Mouse (Mus musculus): ENCODE results near the gene Agap2. TPM values are rescaled to one million over a fixed set of nuclear protein-coding genes. Genes with fewer than 3 reads are reported as not detected.

The Agap2 gene
- polyA plus RNA-seq, 1 experiment from 2014 or later = 1.5 TPM

DNA sequence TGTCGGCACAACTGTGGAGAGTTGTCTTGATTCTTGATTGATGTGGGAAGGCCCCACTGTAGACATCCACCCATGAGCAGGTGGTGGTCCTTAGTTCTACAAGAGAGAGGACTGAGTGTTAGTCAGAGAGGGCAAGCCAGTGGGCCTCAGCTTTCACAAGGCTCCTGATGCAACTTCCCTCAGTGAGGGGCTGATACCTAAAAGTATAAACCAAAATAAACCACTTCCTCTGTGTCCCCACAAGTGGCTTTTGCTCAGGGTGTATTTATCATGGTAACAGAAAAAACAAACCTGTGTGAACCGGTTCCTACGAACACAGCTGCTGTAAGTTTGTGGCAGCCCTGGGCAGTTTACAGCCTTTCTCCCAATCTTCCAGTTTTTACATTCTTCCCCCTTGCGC lies 61.4 kb downstream of the Agap2 start:
- H3K27me3 ChIP-seq = no peaks in the 10 kb centered on the region
- H3K9ac ChIP-seq = no peak overlapping the region
- H3K36me3 ChIP-seq (ENCODE audit: poor library complexity, severe bottlenecking) = no peaks in the 10 kb centered on the region
- H3K27ac ChIP-seq = no peak overlapping the region
- H3K4me3 ChIP-seq = no peak overlapping the region
- no peak for ATAC-seq
- H3K4me1 ChIP-seq = no peaks in the 10 kb centered on the region
- 93% methylated on average over 4 of the region's 4 CpGs for WGBS
- H3K9me3 ChIP-seq (replicated peaks) = no peaks in the 10 kb centered on the region
- no peak overlapping the region for H3K4me2 ChIP-seq

- Histone ChIP-seq H3K27me3 (no peaks in the 10 kb centered on the region), H3K9me3 (replicated peaks) (no peaks in the 10 kb centered on the region), H3K4me2 (no peak overlapping the region), H3K36me3 (ENCODE audit: poor library complexity, severe bottlenecking) (no peaks in the 10 kb centered on the region), H3K4me1 (no peaks in the 10 kb centered on the region), H3K4me3 (no peak overlapping the region), H3K9ac (no peak overlapping the region), H3K27ac (no peak overlapping the region)
- no peak for ATAC-seq
- WGBS = 85% methylated on average over 3 of the region's 3 CpGs
Measured at GRCm38 (mm10) chr10:127137896-127138295, 62.8 kb downstream of the Agap2 start.

- no peak for ATAC-seq
- Histone ChIP-seq H3K4me3 (no peak overlapping the region), H3K9me3 (replicated peaks) (no peaks in the 10 kb centered on the region), H3K27me3 (no peaks in the 10 kb centered on the region), H3K27ac (no peak overlapping the region), H3K36me3 (ENCODE audit: poor library complexity, severe bottlenecking) (no peaks in the 10 kb centered on the region), H3K4me1 (no peaks in the 10 kb centered on the region), H3K4me2 (no peak overlapping the region), H3K9ac (no peak overlapping the region)
- WGBS = 89% methylated on average over 18 of the region's 18 CpGs
Measured at GRCm38 (mm10) chr10:127138328-127139141, 63.5 kb downstream of the Agap2 start.

GRCm38 (mm10) chr10:127140971-127141370 lies 65.9 kb downstream of the Agap2 start:
- ATAC-seq = no peak
- H3K27ac ChIP-seq = no peak overlapping the region
- H3K27me3 ChIP-seq = no peaks in the 10 kb centered on the region
- H3K4me3 ChIP-seq = no peak overlapping the region
- H3K4me2 ChIP-seq = no peak overlapping the region
- WGBS = 86% methylated on average over 11 of the region's 11 CpGs
- no peak overlapping the region for H3K9ac ChIP-seq
- H3K36me3 ChIP-seq (ENCODE audit: poor library complexity, severe bottlenecking) = no peaks in the 10 kb centered on the region
- H3K4me1 ChIP-seq = no peaks in the 10 kb centered on the region
- H3K9me3 ChIP-seq (replicated peaks) = no peaks in the 10 kb centered on the region

- no peak for ATAC-seq
- Histone ChIP-seq H3K4me3 (no peak overlapping the region), H3K27me3 (no peaks in the 10 kb centered on the region), H3K36me3 (ENCODE audit: poor library complexity, severe bottlenecking) (no peaks in the 10 kb centered on the region), H3K4me1 (no peaks in the 10 kb centered on the region), H3K4me2 (no peak overlapping the region), H3K27ac (no peak overlapping the region), H3K9ac (no peak overlapping the region), H3K9me3 (replicated peaks) (no peaks in the 10 kb centered on the region)
- WGBS = 87% methylated on average over 8 of the region's 8 CpGs
Measured at GRCm38 (mm10) chr10:127141500-127141899, 66.4 kb downstream of the Agap2 start.

Other genes with a start within 250 kb of the Agap2 start
- 9.0 and 9.9 TPM in 2 replicates for gene Atp23, start 173.9 kb upstream of the Agap2 start, polyA plus RNA-seq (2015; fragmentation: Nextera tagmentation; extraction: Ambion mirVana)
- gene Ctdsp2, start 96.6 kb upstream of the Agap2 start, polyA plus RNA-seq (2015; fragmentation: Nextera tagmentation; extraction: Ambion mirVana) = 27.8 and 30.9 TPM in 2 replicates
- 0.15 and 0.19 TPM in 2 replicates for gene Avil, start 74.6 kb upstream of the Agap2 start, polyA plus RNA-seq (2015; fragmentation: Nextera tagmentation; extraction: Ambion mirVana)
- 74.7 and 78.4 TPM in 2 replicates for gene Tsfm, start 44.4 kb upstream of the Agap2 start, polyA plus RNA-seq (2015; fragmentation: Nextera tagmentation; extraction: Ambion mirVana)
- gene Mettl1, start 33.9 kb upstream of the Agap2 start, polyA plus RNA-seq (2015; fragmentation: Nextera tagmentation; extraction: Ambion mirVana) = 29.3 and 30.0 TPM in 2 replicates
- gene Eef1akmt3, start 33.8 kb upstream of the Agap2 start, polyA plus RNA-seq (2015; fragmentation: Nextera tagmentation; extraction: Ambion mirVana) = 0.08 and 0.14 TPM in 2 replicates
- 0.06 TPM in 1 of 2 replicates, not detected in the other for gene Cyp27b1, start 27.0 kb upstream of the Agap2 start, polyA plus RNA-seq (2015; fragmentation: Nextera tagmentation; extraction: Ambion mirVana)
- gene March9, start 15.1 kb upstream of the Agap2 start, polyA plus RNA-seq (2015; fragmentation: Nextera tagmentation; extraction: Ambion mirVana) = 4.0 and 4.5 TPM in 2 replicates
- gene Cdk4, start 11.8 kb upstream of the Agap2 start, polyA plus RNA-seq (2015; fragmentation: Nextera tagmentation; extraction: Ambion mirVana) = 2,414 and 2,431 TPM in 2 replicates
- gene Tspan31, start 5.0 kb upstream of the Agap2 start, polyA plus RNA-seq (2015; fragmentation: Nextera tagmentation; extraction: Ambion mirVana) = 133 and 141 TPM in 2 replicates
- gene Os9, start 45.8 kb downstream of the Agap2 start, polyA plus RNA-seq (2015; fragmentation: Nextera tagmentation; extraction: Ambion mirVana) = 94.8 and 101 TPM in 2 replicates
- 15.7 and 16.7 TPM in 2 replicates for gene B4galnt1, start 89.9 kb downstream of the Agap2 start, polyA plus RNA-seq (2015; fragmentation: Nextera tagmentation; extraction: Ambion mirVana)
- gene Slc26a10, start 105.4 kb downstream of the Agap2 start, polyA plus RNA-seq (2015; fragmentation: Nextera tagmentation; extraction: Ambion mirVana) = 0.93 and 1.1 TPM in 2 replicates
- 24.3 and 25.8 TPM in 2 replicates for gene Arhgef25, start 114.8 kb downstream of the Agap2 start, polyA plus RNA-seq (2015; fragmentation: Nextera tagmentation; extraction: Ambion mirVana)
- gene Dtx3, start 120.4 kb downstream of the Agap2 start, polyA plus RNA-seq (2015; fragmentation: Nextera tagmentation; extraction: Ambion mirVana) = 150 and 155 TPM in 2 replicates
- gene Pip4k2c, start 136.3 kb downstream of the Agap2 start, polyA plus RNA-seq (2015; fragmentation: Nextera tagmentation; extraction: Ambion mirVana) = 18.8 and 19.5 TPM in 2 replicates
- 45.4 and 47.6 TPM in 2 replicates for gene Kif5a, start 188.1 kb downstream of the Agap2 start, polyA plus RNA-seq (2015; fragmentation: Nextera tagmentation; extraction: Ambion mirVana)
- 262 and 282 TPM in 2 replicates for gene Dctn2, start 191.1 kb downstream of the Agap2 start, polyA plus RNA-seq (2015; fragmentation: Nextera tagmentation; extraction: Ambion mirVana)
- gene Mbd6, start 213.7 kb downstream of the Agap2 start, polyA plus RNA-seq (2015; fragmentation: Nextera tagmentation; extraction: Ambion mirVana) = 13.6 and 16.7 TPM in 2 replicates
- gene Mars, start 236.5 kb downstream of the Agap2 start, polyA plus RNA-seq (2015; fragmentation: Nextera tagmentation; extraction: Ambion mirVana) = 137 and 138 TPM in 2 replicates
- 0.39 and 0.72 TPM in 2 replicates for gene Arhgap9, start 246.7 kb downstream of the Agap2 start, polyA plus RNA-seq (2015; fragmentation: Nextera tagmentation; extraction: Ambion mirVana)